Mouse (Mus musculus) kidney, adult 2 months (tissue): ENCODE results near the gene Cpeb4.

ENCODE experiments used
- CTCF ChIP-seq: fragments of 200-500 bp; conservative IDR thresholded peaks from 2 replicates; pipeline ENCODE4 v1.5.1; 2011; ENCODE audit warnings: low read depth, mild to moderate bottlenecking, control low read depth, low read length, moderate library complexity, mixed read lengths; ENCODE audit not compliant: insufficient read depth, insufficient read length
- POLR2A ChIP-seq: fragments of 200-500 bp; IDR thresholded peaks from one replicate; pipeline ENCODE4 v1.6.1; 2011; ENCODE audit warnings: low read depth, low read length, control low read depth

GRCm38 (mm10) chr11:31867976-31868375 is 4.0 kb upstream of the Cpeb4 start:
- TF ChIP-seq CTCF = no peak
- no peak for TF ChIP-seq POLR2A
